Mouse (Mus musculus) neutrophil, adult 59 days (primary cell): ENCODE results near the gene Rad51c. TPM values are rescaled to one million over a fixed set of nuclear protein-coding genes. Genes with fewer than 3 reads are reported as not detected.

Experiments used
- total RNA-seq, 2 experiments: library from RNA; stranded (reverse); gene quantifications; 1 replicate in 1 of 2; 2 replicates in 1 of 2; pipeline ENCODE4 v1.2.4; 2023

Rad51c gene
- 1 to 10 TPM; 3.2 to 3.9 TPM for total RNA-seq

DNA sequence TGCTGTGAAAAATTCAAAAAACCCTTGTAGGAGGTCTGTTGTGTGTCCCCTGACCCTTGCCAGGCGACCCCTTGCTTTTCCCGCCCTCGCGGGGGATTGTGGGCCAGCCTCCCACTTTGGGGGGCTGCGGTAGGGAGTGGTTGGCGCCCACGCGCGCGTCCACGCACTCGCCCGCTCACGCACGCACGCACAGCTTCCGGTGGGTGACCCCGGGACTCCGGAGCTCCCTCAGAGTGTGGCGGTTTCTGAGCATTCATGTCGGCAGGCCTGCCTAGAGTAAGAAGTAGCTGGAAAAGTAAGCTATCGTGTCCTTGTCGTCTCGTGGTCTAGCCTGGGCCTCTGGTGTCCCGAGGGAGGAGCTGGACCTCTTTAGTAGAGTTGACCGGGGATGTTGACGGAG is at the start of gene Rad51c, which contains the start of gene Tex14:
TSS of gene Rad51c (minus strand) at position 79 of the 400 bp plus-strand sequence.
TSS of gene Tex14 (plus strand) at position 190 of the 400 bp plus-strand sequence.

DNA sequence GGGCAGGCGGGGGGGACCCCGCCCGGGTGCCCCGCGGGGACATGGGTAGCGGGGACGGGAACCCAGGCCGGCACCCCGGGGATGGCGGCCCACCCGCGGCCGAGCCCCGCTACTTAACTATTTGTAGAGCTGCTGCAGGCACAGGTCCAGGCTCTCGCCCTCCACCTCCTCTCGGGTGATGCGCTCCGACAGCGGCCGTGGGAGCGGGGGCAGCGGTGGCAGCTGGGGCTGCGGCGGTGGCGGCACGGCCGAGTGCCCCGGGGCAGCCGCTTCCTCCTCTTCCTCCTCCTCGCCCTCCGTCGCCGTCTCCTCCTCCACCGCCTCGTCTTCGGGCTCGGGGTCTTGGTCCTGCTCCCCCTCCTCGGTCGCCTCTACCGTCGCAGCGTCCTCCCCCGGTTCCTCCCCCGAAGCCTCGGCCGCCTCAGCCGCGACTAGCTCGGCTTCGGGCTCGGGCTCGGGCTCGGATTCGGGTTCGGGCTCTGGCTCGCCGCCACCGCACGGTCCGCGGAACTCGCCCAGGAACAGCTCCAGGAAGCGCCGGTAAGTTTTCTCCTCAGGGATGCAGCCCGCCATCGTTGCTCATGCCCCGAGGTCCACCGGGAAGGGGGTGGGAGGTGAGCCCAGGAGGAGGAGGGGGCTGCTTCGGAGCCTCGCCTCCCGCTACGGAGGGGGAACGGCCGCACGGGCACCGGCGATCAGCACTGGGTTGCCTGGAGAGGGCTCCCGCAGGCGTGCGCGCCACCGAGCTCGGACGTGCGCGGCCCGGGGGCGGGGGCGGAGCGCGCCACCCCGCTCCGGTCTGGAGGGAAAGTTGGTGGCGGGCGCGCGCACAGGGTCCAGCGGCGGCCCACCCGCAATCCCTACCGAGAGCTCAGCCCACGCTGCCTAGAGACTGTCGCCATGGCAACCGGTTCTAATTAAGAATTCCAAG is 46.2 kb downstream of the Rad51c start, which contains the start of gene Ppm1e:
TSS of gene Ppm1e (minus strand) at position 693 of the 931 bp plus-strand sequence.

Other genes with a start within 250 kb of the Rad51c start
- 1 to 10 TPM; 1.1 to 2.2 TPM for gene Ppm1e, start 45.9 kb downstream of the Rad51c start, total RNA-seq
- gene Tex14, start 111 bp upstream of the Rad51c start, total RNA-seq: under 1 TPM; 0.38 to 0.82 TPM
- gene Gm11492, start 161.7 kb upstream of the Rad51c start, total RNA-seq: not detected
- gene Sept4, start 163.9 kb upstream of the Rad51c start, total RNA-seq: 1 to 10 TPM in 1 of 2 experiments, not detected in 1; 1.5 TPM
- gene Mtmr4, start 187.2 kb upstream of the Rad51c start, total RNA-seq: 10 to 100 TPM; 20.9 to 22.4 TPM
- gene Hsf5, start 212.2 kb upstream of the Rad51c start, total RNA-seq: under 1 TPM; 0.11 to 0.13 TPM